Mouse (Mus musculus) left cerebral cortex, adult 6 months (tissue): Measurements from ENCODE around the gene Ndufaf4. TPM values are rescaled to one million over a fixed set of nuclear protein-coding genes. Genes with fewer than 3 reads are reported as not detected.

ENCODE experiments used
- long read RNA-seq, 2 experiments: library from polyadenylated mRNA; unstranded; transcript quantifications; one replicate each; pipeline ENCODE4 v2.0.0; 2019 to 2020
- polyA plus RNA-seq: library from polyadenylated mRNA; unstranded; fragments of <200 nt; fragmentation: Nextera tagmentation; gene quantifications from 2 replicates; pipeline ENCODE4 v1.2.3, GENCODE M21; 2021

Gene Ndufaf4
- 23.6 and 36.2 TPM in 2 replicates for polyA plus RNA-seq
- long read RNA-seq, experiment 1, transcript Ndufaf4-202 (2 exons, 2,358 nt) = minor isoform, 22 of 175 reads
- long read RNA-seq, experiment 1, transcript Ndufaf4-201 (3 exons, 3,632 nt) = major isoform, 137 of 175 reads
- long read RNA-seq, experiment 1, partial matches to known transcripts = 10 of 175 reads
- long read RNA-seq, experiment 1, other reads (novel, unspliced or antisense) = 5 of 175 reads
- long read RNA-seq, experiment 2, transcript Ndufaf4-202 (2 exons, 2,358 nt) = minor isoform, 6 of 63 reads
- long read RNA-seq, experiment 2, transcript Ndufaf4-201 (3 exons, 3,632 nt) = major isoform, 48 of 63 reads
- long read RNA-seq, experiment 2, partial matches to known transcripts = 1 of 63 reads
- long read RNA-seq, experiment 2, other reads (novel, unspliced or antisense) = 8 of 63 reads

GRCm38 (mm10) chr4:24897851-24898515 lies at the start of gene Ndufaf4:
TSS of gene Ndufaf4 (plus strand) at chr4:24898083.

DNA sequence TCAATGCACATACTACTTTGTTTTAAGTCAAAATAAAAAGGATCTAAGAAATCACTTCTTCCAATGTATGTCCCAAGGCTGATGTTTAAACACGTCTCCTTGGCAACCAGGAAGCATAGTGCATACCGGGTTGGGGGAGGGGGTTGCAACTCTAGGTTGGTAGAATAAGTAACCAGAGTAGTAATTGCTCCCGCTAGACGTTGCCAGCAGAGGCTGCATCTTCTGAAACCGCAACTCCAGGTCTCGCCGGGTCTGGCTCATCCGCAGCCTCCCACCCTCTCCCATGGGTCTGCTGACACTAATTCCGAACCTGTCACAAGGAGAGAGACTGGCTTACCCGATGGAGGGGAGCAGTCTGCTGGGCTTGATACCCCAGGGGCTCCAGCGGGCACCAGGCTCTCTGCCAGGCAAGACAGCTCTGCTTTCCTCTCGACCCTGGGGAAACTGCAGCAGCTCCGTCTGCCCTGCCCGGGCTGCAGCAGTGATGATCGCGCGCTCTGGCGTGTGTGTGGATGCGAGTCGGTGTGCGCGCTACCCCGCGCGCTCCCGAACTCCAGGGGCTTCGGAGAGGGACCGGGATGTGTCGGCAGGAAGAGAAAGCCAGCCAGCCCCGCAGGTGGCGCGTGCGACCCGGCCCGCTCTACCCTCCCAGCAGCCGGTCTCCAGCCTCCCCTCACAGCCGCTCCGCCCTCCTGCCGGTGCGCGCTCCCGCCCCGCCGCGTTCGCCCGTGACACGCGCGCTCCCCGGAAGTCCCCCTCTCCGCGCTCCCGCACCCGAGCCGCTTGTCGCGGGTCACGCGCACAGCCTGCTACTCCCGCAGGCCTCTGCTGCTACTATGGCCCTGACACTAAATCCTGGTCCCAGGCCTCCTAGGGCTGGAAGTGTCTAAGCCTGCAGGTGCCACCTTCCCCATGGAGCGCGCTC lies 47.2 kb upstream of the Ndufaf4 start, which contains the start of gene Klhl32:
Klhl32 (minus strand) TSS at position 724 of the 925 bp plus-strand sequence.

Other genes with a start within 250 kb of the Ndufaf4 start
- gene Klhl32, start 47.0 kb upstream of the Ndufaf4 start, polyA plus RNA-seq = 6.9 and 9.1 TPM in 2 replicates
- 4.9 and 5.5 TPM in 2 replicates for gene Gpr63, start 68.3 kb downstream of the Ndufaf4 start, polyA plus RNA-seq